Mouse (Mus musculus): Measurements from ENCODE around the gene Palm. TPM values are rescaled to one million over a fixed set of nuclear protein-coding genes. Genes with fewer than 3 reads are reported as not detected.
"Not testable (repeated sequence)": the region's sequence is repeated elsewhere in the genome, so short reads cannot be mapped to it uniquely, and the experiment has no call there.

Palm gene
- total RNA-seq (2021) = 100 to 1,000 TPM in 1 of 2 experiments, 10 to 100 TPM in 1; 91.8 to 119 TPM
- long read RNA-seq, experiment 1, transcript Palm-202 (8 exons, 2,519 nt) = minor isoform, 15 of 65 reads
- long read RNA-seq, experiment 1, transcript Palm-201 (9 exons, 2,651 nt) = major isoform, 23 of 65 reads
- long read RNA-seq, experiment 1, partial matches to known transcripts = 5 of 65 reads
- long read RNA-seq, experiment 1, other reads (novel, unspliced or antisense) = 22 of 65 reads
- long read RNA-seq, experiment 2, transcript Palm-205 (3 exons, 597 nt) = minor isoform, 6 of 204 reads
- long read RNA-seq, experiment 2, transcript Palm-201 (9 exons, 2,651 nt) = major isoform, 76 of 204 reads
- long read RNA-seq, experiment 2, transcript Palm-202 (8 exons, 2,519 nt) = minor isoform, 72 of 204 reads
- long read RNA-seq, experiment 2, partial matches to known transcripts = 32 of 204 reads
- long read RNA-seq, experiment 2, other reads (novel, unspliced or antisense) = 18 of 204 reads

GRCm38 (mm10) chr10:79793051-79793737 lies at the start of gene Palm:
Gene Palm (plus strand): TSS chr10:79793572.
- DNase-seq (ENCODE audit: low spot score in 2 of 2) = peak; percentile 58 to 59

- DNase-seq (ENCODE audit: low spot score in 2 of 2) = no peak
These were observed 49.6 kb upstream of the Palm start for GRCm38 (mm10) chr10:79743650-79744365.

GRCm38 (mm10) chr10:79745411-79745810 lies 48.0 kb upstream of the Palm start:
- DNase-seq (ENCODE audit: low spot score in 2 of 2) = no peak

GRCm38 (mm10) chr10:79745898-79746773 lies 47.2 kb upstream of the Palm start, which contains the start of gene Polrmt:
Gene Polrmt (minus strand): TSS chr10:79746581.
- peak; percentile 72 to 87 for DNase-seq (ENCODE audit: low spot score in 2 of 2)

- no peak for DNase-seq (ENCODE audit: low spot score in 2 of 2)
These were observed 46.6 kb upstream of the Palm start for GRCm38 (mm10) chr10:79746774-79747151.

- no peak for DNase-seq (ENCODE audit: low spot score in 2 of 2)
These were observed 44.9 kb upstream of the Palm start for GRCm38 (mm10) chr10:79748496-79748895.

GRCm38 (mm10) chr10:79754856-79755516 lies 38.4 kb upstream of the Palm start, which contains the start of gene Fgf22:
Gene Fgf22 (plus strand): TSS chr10:79755076.
- DNase-seq (ENCODE audit: low spot score in 2 of 2) = peak in 1 of 2 experiments; percentile 50

GRCm38 (mm10) chr10:79755854-79756253 lies 37.5 kb upstream of the Palm start:
- no peak for DNase-seq (ENCODE audit: low spot score in 2 of 2)

GRCm38 (mm10) chr10:79756660-79757059 lies 36.7 kb upstream of the Palm start:
- DNase-seq (ENCODE audit: low spot score in 2 of 2) = no peak

GRCm38 (mm10) chr10:79759675-79760074 lies 33.7 kb upstream of the Palm start:
- not testable (repeated sequence) for DNase-seq (ENCODE audit: low spot score in 2 of 2)

- DNase-seq (ENCODE audit: low spot score in 2 of 2) = no peak
These were observed 32.7 kb upstream of the Palm start for GRCm38 (mm10) chr10:79760603-79761143.

GRCm38 (mm10) chr10:79762875-79763274 lies 30.5 kb upstream of the Palm start:
- no peak for DNase-seq (ENCODE audit: low spot score in 2 of 2)

GRCm38 (mm10) chr10:79764234-79764633 lies 29.1 kb upstream of the Palm start:
- no peak for DNase-seq (ENCODE audit: low spot score in 2 of 2)

GRCm38 (mm10) chr10:79765228-79765745 lies 28.1 kb upstream of the Palm start:
- no peak for DNase-seq (ENCODE audit: low spot score in 2 of 2)

- no peak for DNase-seq (ENCODE audit: low spot score in 2 of 2)
These were observed 27.3 kb upstream of the Palm start for GRCm38 (mm10) chr10:79766001-79766507.

- DNase-seq (ENCODE audit: low spot score in 2 of 2) = peak; percentile 98 to 99
These were observed 26.7 kb upstream of the Palm start, which contains the start of gene Rnf126 for GRCm38 (mm10) chr10:79766508-79767325. Gene Rnf126 (minus strand): TSS chr10:79766952.

- peak; percentile 73 to 85 for DNase-seq (ENCODE audit: low spot score in 2 of 2)
These were observed 25.8 kb upstream of the Palm start for GRCm38 (mm10) chr10:79767372-79768244.
